Mouse (Mus musculus) liver, postnatal 0 days (tissue): ENCODE measurements around the gene Eps8l3.

ENCODE experiments used
- CTCF ChIP-seq: sonication (generic); IDR thresholded peaks from 2 replicates; pipeline ENCODE4 v1.5.1; 2016; ENCODE audit warnings: antibody characterized with exemption, low read depth
- EP300 ChIP-seq: IDR thresholded peaks from 2 replicates; pipeline ENCODE4 v1.6.1; 2016; ENCODE audit warnings: antibody characterized with exemption, low read depth, mild to moderate bottlenecking

DNA sequence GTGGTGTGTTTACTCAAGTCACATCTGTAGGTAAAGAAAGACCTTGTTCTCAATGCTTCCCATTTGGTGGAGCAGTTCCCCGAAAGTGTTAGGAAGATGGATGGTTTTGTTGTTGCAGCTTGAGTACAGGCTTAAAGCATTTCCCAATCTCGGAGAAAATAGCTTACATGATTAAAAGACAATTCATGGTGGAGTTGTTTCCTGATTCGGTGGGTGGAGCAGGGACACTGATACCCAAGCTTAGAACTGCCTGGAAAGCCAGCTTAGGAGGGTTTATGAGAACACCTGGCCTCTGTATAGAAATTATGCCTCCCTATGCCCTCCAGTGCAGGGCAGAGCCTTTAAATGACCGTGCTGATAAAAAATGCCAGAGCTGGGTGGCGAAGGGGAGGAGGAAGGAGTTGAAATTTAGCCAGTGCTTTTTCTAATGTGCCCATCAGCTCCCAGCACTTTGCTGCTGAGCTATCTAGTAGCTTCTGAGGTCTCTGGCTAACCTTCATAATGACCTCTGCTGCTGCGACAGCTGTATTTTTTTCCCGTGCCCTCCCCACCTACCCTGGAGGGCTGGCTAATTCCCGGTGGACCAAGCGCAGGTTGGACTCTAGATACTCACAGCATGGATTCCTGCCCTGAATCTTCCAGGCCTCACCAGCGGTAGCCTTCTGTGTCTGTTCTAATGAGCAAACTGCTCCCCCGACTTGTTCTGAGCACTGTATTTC, 24.1 kb downstream of the Eps8l3 start:
- TF ChIP-seq EP300 (no peak), CTCF (no peak)
